Mouse (Mus musculus): ENCODE results near the gene Mtcl1. TPM values are rescaled to one million over a fixed set of nuclear protein-coding genes. Genes with fewer than 3 reads are reported as not detected.

The Mtcl1 gene
- polyA plus RNA-seq, 1 experiment from 2014 or later = 3.5 TPM

DNA sequence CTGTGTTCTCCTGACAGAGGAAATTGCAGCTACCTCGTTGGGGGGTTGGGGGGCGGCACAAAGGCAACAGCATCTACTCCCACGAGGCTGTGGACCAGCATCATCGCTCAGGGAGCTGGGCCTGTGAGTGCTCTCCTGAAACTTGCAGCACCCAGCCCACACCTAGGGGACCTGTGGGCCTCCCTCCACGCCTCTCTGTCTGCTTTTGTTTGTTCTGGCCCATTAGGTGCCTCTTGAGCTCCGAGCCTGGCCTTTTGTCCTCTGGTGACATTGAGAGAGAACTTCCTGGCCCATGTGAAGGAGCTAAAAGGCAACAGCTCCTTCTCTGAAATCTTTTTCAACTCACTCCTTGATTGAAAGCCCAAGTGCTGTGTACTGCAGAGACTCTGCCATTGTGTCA is 79.8 kb downstream of the Mtcl1 start:
- peak overlapping the region; percentile 51 for H3K27ac ChIP-seq
- no peaks in the 10 kb centered on the region for H3K9me3 ChIP-seq (replicated peaks; ENCODE audit: low read length)
- no peak for ATAC-seq (replicated peaks; ENCODE audit: low FRiP score, low read depth)

GRCm38 (mm10) chr17:66368127-66368526 is 81.4 kb downstream of the Mtcl1 start:
- ATAC-seq (replicated peaks; ENCODE audit: low FRiP score, low read depth) (no peak), DNase-seq (ENCODE audit: low spot score) (no peak)
- Histone ChIP-seq H3K4me2 (ENCODE audit: low read length) (no peak overlapping the region), H3K4me3 (replicated peaks; ENCODE audit: low read depth, low read length) (no peak overlapping the region), H3K36me3 (ENCODE audit: insufficient read depth, low read length) (no peaks in the 10 kb centered on the region), H3K27ac (no peak overlapping the region), H3K9ac (ENCODE audit: low read depth, low read length) (no peak overlapping the region), H3K27me3 (ENCODE audit: insufficient read depth, low read length) (no peaks in the 10 kb centered on the region), H3K4me1 (replicated peaks; ENCODE audit: insufficient read depth, low read length) (peaks cover 30% of the 10 kb centered on the region), H3K9me3 (replicated peaks; ENCODE audit: low read length) (no peaks in the 10 kb centered on the region)
- no peak for TF ChIP-seq CTCF (IDR thresholded peaks at IDR 0.05; ENCODE audit: low read depth)
- 69% methylated on average over 11 of the region's 11 CpGs for WGBS

More for the DNA sequence above, 79.8 kb downstream of the Mtcl1 start:
- no peaks in the 10 kb centered on the region for H3K36me3 ChIP-seq (ENCODE audit: insufficient read depth, low read length)
- no peak overlapping the region for H3K9ac ChIP-seq (ENCODE audit: low read depth, low read length)
- no peak for DNase-seq (ENCODE audit: low spot score)
- 32% methylated on average over 6 of the region's 6 CpGs for WGBS
- H3K4me2 ChIP-seq (ENCODE audit: low read length) = no peak overlapping the region
- no peaks in the 10 kb centered on the region for H3K27me3 ChIP-seq (ENCODE audit: insufficient read depth, low read length)
- H3K4me1 ChIP-seq (replicated peaks; ENCODE audit: insufficient read depth, low read length) = peaks cover 34% of the 10 kb centered on the region
- H3K4me3 ChIP-seq (replicated peaks; ENCODE audit: low read depth, low read length) = no peak overlapping the region
- no peak for TF ChIP-seq CTCF (IDR thresholded peaks at IDR 0.05; ENCODE audit: low read depth)

DNA sequence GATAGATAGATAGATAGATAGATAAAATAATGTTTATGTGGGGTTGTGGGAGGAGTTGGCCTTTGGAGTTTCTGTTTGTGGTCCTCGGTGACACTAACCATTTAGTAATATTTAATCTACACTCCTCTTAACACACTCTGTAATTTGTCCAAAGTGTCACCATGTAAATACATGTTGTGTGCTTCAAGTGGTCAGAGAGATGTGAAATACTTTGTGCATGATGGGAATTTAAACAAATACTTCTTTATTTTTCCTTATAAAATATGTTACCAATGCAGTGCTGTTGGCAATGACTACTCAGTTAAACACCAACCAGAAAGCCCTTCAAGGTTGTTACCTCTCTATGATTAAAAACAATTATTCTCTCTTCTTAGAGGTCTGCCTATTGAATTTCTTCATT is 83.9 kb downstream of the Mtcl1 start:
- Histone ChIP-seq H3K4me2 (ENCODE audit: low read length) (no peak overlapping the region), H3K36me3 (ENCODE audit: insufficient read depth, low read length) (no peaks in the 10 kb centered on the region), H3K9me3 (replicated peaks; ENCODE audit: low read length) (no peaks in the 10 kb centered on the region), H3K9ac (ENCODE audit: low read depth, low read length) (no peak overlapping the region), H3K4me3 (replicated peaks; ENCODE audit: low read depth, low read length) (no peak overlapping the region), H3K27ac (no peak overlapping the region), H3K27me3 (ENCODE audit: insufficient read depth, low read length) (no peaks in the 10 kb centered on the region), H3K4me1 (replicated peaks; ENCODE audit: insufficient read depth, low read length) (peaks cover 25% of the 10 kb centered on the region)
- TF ChIP-seq CTCF (IDR thresholded peaks at IDR 0.05; ENCODE audit: low read depth) = no peak
- ATAC-seq (replicated peaks; ENCODE audit: low FRiP score, low read depth) (no peak), DNase-seq (ENCODE audit: low spot score) (no peak)
- WGBS = 68% methylated on average over 1 of the region's 1 CpGs

- no peak overlapping the region for H3K4me2 ChIP-seq (ENCODE audit: low read length)
- DNase-seq (ENCODE audit: low spot score) = no peak
- H3K27me3 ChIP-seq (ENCODE audit: insufficient read depth, low read length) = no peaks in the 10 kb centered on the region
- no peak overlapping the region for H3K4me3 ChIP-seq (replicated peaks; ENCODE audit: low read depth, low read length)
- H3K9me3 ChIP-seq (replicated peaks; ENCODE audit: low read length) = no peaks in the 10 kb centered on the region
- H3K36me3 ChIP-seq (ENCODE audit: insufficient read depth, low read length) = no peaks in the 10 kb centered on the region
- no peak for TF ChIP-seq CTCF (IDR thresholded peaks at IDR 0.05; ENCODE audit: low read depth)
- H3K27ac ChIP-seq = peak overlapping the region; percentile 44; the same call in 1 of the 2 replicates
- peaks cover 25% of the 10 kb centered on the region for H3K4me1 ChIP-seq (replicated peaks; ENCODE audit: insufficient read depth, low read length)
- H3K9ac ChIP-seq (ENCODE audit: low read depth, low read length) = no peak overlapping the region
- WGBS = 69% methylated on average over 3 of the region's 3 CpGs
- no peak for ATAC-seq (replicated peaks; ENCODE audit: low FRiP score, low read depth)
These were observed 84.3 kb downstream of the Mtcl1 start for GRCm38 (mm10) chr17:66365293-66365642.

DNA sequence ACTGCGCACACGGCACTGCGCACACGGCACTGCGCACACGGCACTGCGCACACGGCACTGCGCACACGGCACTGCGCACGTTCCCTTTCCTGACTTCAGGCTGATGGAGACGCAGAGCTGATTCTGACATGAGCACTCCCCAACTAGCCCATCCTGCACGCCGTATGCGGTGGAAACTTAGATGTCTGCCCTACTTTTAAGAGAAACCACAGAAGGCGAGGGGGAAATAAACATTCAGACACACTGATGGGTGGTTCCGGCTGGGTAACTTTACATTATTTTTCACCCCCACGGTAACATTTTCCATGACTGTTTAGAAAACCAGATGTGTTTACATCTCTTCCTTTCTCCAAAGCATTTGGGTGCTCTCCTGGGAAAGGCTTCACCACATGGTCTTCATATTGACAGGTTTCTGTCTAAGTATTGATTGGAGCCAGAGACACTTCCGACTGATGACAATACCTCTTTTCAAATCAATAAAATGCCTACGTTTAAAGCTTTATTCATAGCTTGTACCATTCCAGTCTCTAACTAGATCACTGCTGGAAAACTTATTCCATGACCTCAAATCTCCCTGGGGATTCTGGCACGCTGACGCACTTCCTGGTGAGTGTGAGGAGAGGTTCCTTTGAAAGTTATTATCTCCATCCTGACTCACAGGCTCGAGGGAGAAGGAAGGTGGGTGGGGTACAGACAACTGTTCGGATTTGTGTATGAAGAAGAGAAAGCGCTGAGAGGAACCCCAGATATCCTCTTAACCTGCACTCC is 84.8 kb downstream of the Mtcl1 start:
- H3K36me3 ChIP-seq (ENCODE audit: insufficient read depth, low read length) = no peaks in the 10 kb centered on the region
- H3K4me3 ChIP-seq (replicated peaks; ENCODE audit: low read depth, low read length) = no peak overlapping the region
- no peak overlapping the region for H3K4me2 ChIP-seq (ENCODE audit: low read length)
- whole genome bisulfite sequencing = 78% methylated on average over 24 of the region's 26 CpGs
- ATAC-seq (replicated peaks; ENCODE audit: low FRiP score, low read depth) (no peak), DNase-seq (ENCODE audit: low spot score) (no peak)
- H3K9me3 ChIP-seq (replicated peaks; ENCODE audit: low read length) = no peaks in the 10 kb centered on the region
- peak overlapping the region; percentile 44; the same call in 1 of the 2 replicates for H3K27ac ChIP-seq
- no peaks in the 10 kb centered on the region for H3K27me3 ChIP-seq (ENCODE audit: insufficient read depth, low read length)
- TF ChIP-seq CTCF (IDR thresholded peaks at IDR 0.05; ENCODE audit: low read depth) = no peak
- no peak overlapping the region for H3K9ac ChIP-seq (ENCODE audit: low read depth, low read length)
- H3K4me1 ChIP-seq (replicated peaks; ENCODE audit: insufficient read depth, low read length) = peaks cover 20% of the 10 kb centered on the region

DNA sequence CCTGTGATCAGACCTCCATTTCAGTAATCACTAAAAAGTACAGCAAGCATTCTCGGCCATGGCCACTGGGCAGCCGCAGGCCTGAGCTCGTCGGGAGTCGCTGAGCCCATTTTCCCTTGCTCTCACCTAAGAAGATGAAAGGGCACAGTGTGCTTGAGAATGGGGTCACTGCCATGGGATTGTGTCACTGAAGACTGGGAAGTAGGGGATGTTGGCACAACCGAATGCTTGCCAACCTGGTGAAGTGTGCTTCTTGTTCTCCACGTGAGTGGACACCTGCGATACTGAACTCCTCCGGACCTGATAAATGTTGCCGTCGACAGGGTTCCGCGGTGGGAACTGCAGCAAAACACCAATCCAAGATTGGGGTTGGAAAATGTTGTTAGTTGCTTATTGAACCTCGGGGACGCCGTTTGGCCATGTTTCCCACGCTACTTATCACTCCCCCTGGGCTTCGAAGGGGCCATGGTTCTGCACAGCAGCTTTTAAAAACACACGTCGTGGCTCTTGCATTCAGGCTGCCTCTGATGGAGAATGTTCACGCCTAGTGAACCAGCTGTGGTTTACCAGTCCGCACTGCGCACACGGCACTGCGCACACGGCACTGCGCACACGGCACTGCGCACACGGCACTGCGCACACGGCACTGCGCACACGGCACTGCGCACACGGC is 85.6 kb downstream of the Mtcl1 start:
- Histone ChIP-seq H3K4me3 (replicated peaks; ENCODE audit: low read depth, low read length) (no peak overlapping the region), H3K27me3 (ENCODE audit: insufficient read depth, low read length) (no peaks in the 10 kb centered on the region), H3K27ac (no peak overlapping the region), H3K9ac (ENCODE audit: low read depth, low read length) (no peak overlapping the region), H3K9me3 (replicated peaks; ENCODE audit: low read length) (no peaks in the 10 kb centered on the region), H3K4me1 (replicated peaks; ENCODE audit: insufficient read depth, low read length) (peaks cover 12% of the 10 kb centered on the region), H3K36me3 (ENCODE audit: insufficient read depth, low read length) (no peaks in the 10 kb centered on the region), H3K4me2 (ENCODE audit: low read length) (no peak overlapping the region)
- WGBS = 79% methylated on average over 35 of the region's 36 CpGs
- ATAC-seq (replicated peaks; ENCODE audit: low FRiP score, low read depth) (no peak), DNase-seq (ENCODE audit: low spot score) (no peak)
- TF ChIP-seq CTCF (IDR thresholded peaks at IDR 0.05; ENCODE audit: low read depth) = no peak
